Mouse (Mus musculus) embryonic stem cell, embryonic (primary cell): ENCODE data around the gene Mia2.

Source experiments
- CTCF ChIA-PET, 4 experiments: fragments of 300-600 bp in 2 of 4; fragments of 350-600 bp in 2 of 4; sonication (Branson Sonifier 250); formaldehyde crosslinking; loops; one replicate each; lab custom pipeline; 2022; ENCODE audit warnings: inconsistent platforms in 2 of 4; lab: Charles Lee
- POLR2A ChIA-PET, 4 experiments: fragments of 300-600 bp in 2 of 4; fragments of 350-600 bp in 2 of 4; sonication (Branson Sonifier 250); formaldehyde crosslinking; loops; one replicate each; lab custom pipeline; 2022; ENCODE audit warnings: antibody characterized with exemption in 4 of 4, inconsistent platforms in 1 of 4; lab: Charles Lee

The Mia2 gene

GRCm38 (mm10) chr12:59130651-59131577 is 35.3 kb downstream of the Mia2 start:
- ChIA-PET CTCF (interaction anchor here in 2 of 4 experiments (0.6 to 1.1 kb wide), 2 partner anchors 46 to 64 kb away, joined by 3 read pairs; partner anchors contain the start of gene Pnn (in 1 of the 2)), POLR2A (interaction anchor here (0.6 to 4.5 kb wide), 64 partner anchors 9 to 149 kb away, joined by 3 to 42 read pairs (median 4); partner anchors contain the start of genes Fbxo33 (in 3 of the 4), Gemin2 (in 3 of the 4), Pnn (in 3 of the 4) and Mia2 (in 2 of the 4))

GRCm38 (mm10) chr12:59131578-59131946 is 36.0 kb downstream of the Mia2 start:
- ChIA-PET POLR2A (interaction anchor here (0.6 to 4.5 kb wide), 66 partner anchors 9 to 334 kb away, joined by 3 to 42 read pairs (median 4); partner anchors contain the start of genes Fbxo33 (in 3 of the 4), Gemin2 (in 3 of the 4), Pnn (in 3 of the 4) and Mia2 (in 2 of the 4)), CTCF (interaction anchor here in 2 of 4 experiments (0.7 to 1.1 kb wide), 2 partner anchors 65 to 186 kb away, joined by 3 read pairs; partner anchors contain the start of gene Pnn (in 1 of the 2))

GRCm38 (mm10) chr12:59132462-59132861 is 36.9 kb downstream of the Mia2 start:
- CTCF ChIA-PET, result interaction anchor here in 1 of 4 experiments (1.5 kb wide), 1 partner anchor 66 kb away, joined by 3 read pairs; the partner anchor contains the start of gene Pnn
- POLR2A ChIA-PET, result interaction anchor here (0.6 to 4.5 kb wide), 30 partner anchors 8 to 919 kb away, joined by 3 to 42 read pairs (median 9); partner anchors contain the start of genes Fbxo33 (in 3 of the 4), Pnn (in 3 of the 4), Gemin2 (in 2 of the 4) and Trappc6b (in 2 of the 4)

- CTCF ChIA-PET, result interaction anchor here in 2 of 4 experiments (0.6 to 1.5 kb wide), 2 partner anchors 66 to 1886 kb away, joined by 3 read pairs; partner anchors contain the start of gene Pnn (in 1 of the 2)
- POLR2A ChIA-PET, result interaction anchor here (0.6 to 4.5 kb wide), 20 partner anchors 10 to 919 kb away, joined by 3 to 42 read pairs (median 8); partner anchors contain the start of genes Fbxo33 (in 3 of the 4), Pnn (in 3 of the 4), Gemin2 (in 2 of the 4) and Sec23a (in 1 of the 4)
These were observed 37.3 kb downstream of the Mia2 start for GRCm38 (mm10) chr12:59132940-59133339.

DNA sequence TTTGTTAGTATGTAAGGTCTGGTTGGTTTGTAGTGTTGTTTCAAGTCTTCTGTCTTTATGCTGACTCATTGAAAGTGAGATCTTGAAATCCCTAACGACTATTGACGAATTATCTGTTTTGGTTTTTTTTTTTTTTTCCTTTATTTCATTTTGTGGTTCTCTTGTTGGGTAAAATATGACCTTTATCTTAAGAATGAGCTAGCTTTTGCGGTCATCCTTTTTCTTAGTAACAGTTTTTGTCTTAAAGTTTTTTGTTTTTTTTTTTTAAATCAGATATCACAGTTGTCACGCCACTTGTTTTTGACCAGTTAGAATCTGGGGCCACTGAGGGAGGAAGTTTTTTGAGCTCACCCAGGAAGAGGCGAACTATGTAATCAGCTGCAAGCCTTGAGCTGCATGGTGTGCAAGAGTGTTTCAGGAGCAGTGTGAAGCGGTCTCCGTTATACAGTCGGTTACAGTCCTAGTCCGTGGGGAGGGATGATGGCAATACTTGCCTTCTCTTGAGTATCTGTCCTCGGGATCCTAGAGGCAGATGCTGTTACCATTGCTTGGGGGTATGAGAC is 37.9 kb downstream of the Mia2 start:
- ChIA-PET CTCF (interaction anchor here in 2 of 4 experiments (0.6 to 1.5 kb wide), 4 partner anchors 27 to 1887 kb away, joined by 3 to 6 read pairs (median 3); partner anchors contain the start of gene Pnn (in 1 of the 2)), POLR2A (interaction anchor here in 3 of 4 experiments (0.6 to 4.5 kb wide), 18 partner anchors 9 to 120 kb away, joined by 3 to 42 read pairs (median 6); partner anchors contain the start of genes Fbxo33 (in 3 of the 3), Pnn (in 3 of the 3) and Gemin2 (in 1 of the 3))

DNA sequence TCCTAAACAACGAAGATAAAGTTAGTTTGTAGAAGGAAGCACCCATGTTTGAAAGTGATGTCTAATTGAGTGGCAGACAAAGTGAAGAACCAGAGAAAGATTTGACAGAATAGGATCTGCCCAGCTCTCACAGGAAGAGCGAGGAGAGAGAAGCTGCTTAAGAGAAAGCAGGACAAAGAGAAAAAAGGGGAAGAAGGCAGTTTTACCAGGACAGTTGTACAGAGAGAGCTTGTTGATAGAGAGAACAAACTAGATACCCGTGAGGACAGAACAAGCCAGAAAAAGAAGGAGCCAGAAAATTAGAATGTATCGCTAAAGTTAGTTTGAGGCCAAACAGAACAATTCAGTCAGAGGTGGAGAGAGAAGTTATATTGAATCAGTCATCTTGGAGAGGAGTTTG is 39.5 kb downstream of the Mia2 start:
- ChIA-PET CTCF (no interaction called here), POLR2A (interaction anchor here in 3 of 4 experiments (0.6 to 4.5 kb wide), 4 partner anchors 11 to 95 kb away, joined by 3 to 37 read pairs (median 4); no protein-coding TSS in a partner anchor)

DNA sequence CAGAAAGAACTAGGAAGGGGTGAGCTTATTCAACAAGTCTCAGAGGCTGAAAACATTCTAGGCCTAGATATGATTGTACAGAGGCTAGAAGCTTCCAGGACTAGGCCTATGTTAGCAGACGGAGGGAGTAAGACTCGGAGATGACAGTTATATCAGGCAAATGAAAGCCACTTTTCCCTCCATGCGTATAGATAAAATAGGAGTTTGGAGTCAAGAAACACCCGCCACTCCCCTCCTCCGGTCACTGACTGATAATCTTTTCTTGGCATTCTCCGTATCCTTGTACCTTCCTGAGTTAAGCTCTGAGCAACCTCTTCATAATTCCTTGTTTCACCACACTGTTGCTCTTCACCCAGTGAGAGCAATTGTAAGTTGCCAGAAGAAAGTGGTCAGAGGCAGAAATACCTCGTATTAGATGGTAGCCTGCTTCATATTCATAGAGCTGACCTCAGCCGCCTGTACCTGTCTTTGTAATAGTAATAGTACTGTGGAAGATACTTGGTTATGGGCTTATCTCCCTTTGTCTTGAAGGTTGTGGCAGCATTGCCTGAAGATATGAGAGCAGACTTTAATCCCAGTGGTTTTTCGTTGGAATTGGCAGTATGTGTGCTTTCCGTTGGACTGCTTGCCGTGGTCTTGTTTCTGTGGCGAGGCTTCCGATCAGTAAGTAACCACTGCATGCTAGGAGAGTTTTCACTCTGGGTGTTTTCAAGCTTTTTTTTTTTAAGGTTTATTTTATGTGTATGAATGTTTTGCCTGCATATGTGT is 40.1 kb downstream of the Mia2 start:
- ChIA-PET CTCF (no interaction called here), POLR2A (interaction anchor here in 2 of 4 experiments (0.7 to 1.4 kb wide), 3 partner anchors 10 to 83 kb away, joined by 3 to 9 read pairs (median 4); no protein-coding TSS in a partner anchor)

- CTCF ChIA-PET, result no interaction called here
- POLR2A ChIA-PET, result no interaction called here
These were observed 41.4 kb downstream of the Mia2 start for GRCm38 (mm10) chr12:59137031-59137430.

- POLR2A ChIA-PET, result interaction anchor here in 3 of 4 experiments (0.6 to 2.9 kb wide), 8 partner anchors 8 to 144 kb away, joined by 3 to 20 read pairs (median 4); no protein-coding TSS in a partner anchor
- CTCF ChIA-PET, result no interaction called here
These were observed 43.8 kb downstream of the Mia2 start for GRCm38 (mm10) chr12:59139372-59139771.

DNA sequence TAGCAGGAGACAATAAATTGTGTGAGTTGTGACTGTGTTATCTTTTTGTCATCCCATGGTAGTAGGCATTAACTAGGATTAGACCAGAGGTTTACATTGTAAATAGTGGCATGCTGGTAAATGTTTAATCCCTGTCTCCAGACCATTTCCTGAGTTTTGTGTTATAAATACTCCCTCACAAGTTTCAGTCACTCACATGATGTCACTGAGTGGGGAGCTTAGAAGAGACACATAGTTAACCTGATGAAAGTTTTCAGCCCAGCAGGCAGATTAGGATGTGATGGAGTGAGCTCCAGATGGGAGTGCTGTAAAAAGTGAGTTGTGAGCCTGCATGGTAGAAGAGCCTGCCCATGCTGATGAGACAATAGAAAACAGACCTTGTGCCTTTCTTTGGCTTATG is 49.5 kb downstream of the Mia2 start:
- ChIA-PET POLR2A (interaction anchor here in 1 of 4 experiments (1.5 kb wide), 1 partner anchor 14 kb away, joined by 5 read pairs; no protein-coding TSS in a partner anchor), CTCF (no interaction called here)

- POLR2A ChIA-PET, result interaction anchor here in 2 of 4 experiments (0.6 to 1.9 kb wide), 8 partner anchors 10 to 110 kb away, joined by 3 to 5 read pairs (median 4); no protein-coding TSS in a partner anchor
- CTCF ChIA-PET, result no interaction called here
These were observed 54.1 kb downstream of the Mia2 start for GRCm38 (mm10) chr12:59149691-59150090.

GRCm38 (mm10) chr12:59161091-59161490 is 65.5 kb downstream of the Mia2 start:
- ChIA-PET CTCF (interaction anchor here in 1 of 4 experiments (0.6 kb wide), 1 partner anchor 27 kb away, joined by 3 read pairs; no protein-coding TSS in a partner anchor), POLR2A (interaction anchor here in 1 of 4 experiments (0.6 to 1.4 kb wide), 2 partner anchors 93 to 120 kb away, joined by 3 read pairs; no protein-coding TSS in a partner anchor)

DNA sequence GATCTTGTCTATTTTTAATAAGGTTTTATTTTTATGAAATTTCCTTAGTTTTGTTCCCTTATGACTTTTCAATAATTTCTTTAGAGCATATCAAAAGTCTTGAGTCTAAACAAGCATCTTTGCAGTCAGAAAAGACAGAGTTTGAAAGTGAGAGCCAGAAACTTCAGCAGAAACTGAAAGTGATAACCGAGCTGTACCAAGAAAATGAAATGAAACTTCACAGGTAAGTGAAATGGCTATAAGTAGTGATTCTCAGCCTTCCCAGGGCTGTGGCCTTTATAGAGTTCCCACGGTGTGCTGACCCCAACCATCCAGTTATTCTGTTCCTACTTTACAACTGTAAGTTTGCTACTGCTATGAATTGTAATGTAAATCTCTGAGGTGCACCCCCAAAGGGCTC is 67.2 kb downstream of the Mia2 start:
- ChIA-PET POLR2A (interaction anchor here in 2 of 4 experiments (0.9 to 1.7 kb wide), 3 partner anchors 10 to 56 kb away, joined by 3 to 7 read pairs (median 4); partner anchors contain the start of gene Fbxo33 (in 1 of the 2)), CTCF (no interaction called here)

- ChIA-PET POLR2A (no interaction called here), CTCF (no interaction called here)
These were observed 68.9 kb downstream of the Mia2 start for GRCm38 (mm10) chr12:59164522-59164921.

GRCm38 (mm10) chr12:59166557-59166956 is 71.0 kb downstream of the Mia2 start:
- ChIA-PET POLR2A (interaction anchor here in 1 of 4 experiments (1.1 kb wide), 1 partner anchor 53 kb away, joined by 3 read pairs; the partner anchor contains the start of gene Fbxo33), CTCF (no interaction called here)

DNA sequence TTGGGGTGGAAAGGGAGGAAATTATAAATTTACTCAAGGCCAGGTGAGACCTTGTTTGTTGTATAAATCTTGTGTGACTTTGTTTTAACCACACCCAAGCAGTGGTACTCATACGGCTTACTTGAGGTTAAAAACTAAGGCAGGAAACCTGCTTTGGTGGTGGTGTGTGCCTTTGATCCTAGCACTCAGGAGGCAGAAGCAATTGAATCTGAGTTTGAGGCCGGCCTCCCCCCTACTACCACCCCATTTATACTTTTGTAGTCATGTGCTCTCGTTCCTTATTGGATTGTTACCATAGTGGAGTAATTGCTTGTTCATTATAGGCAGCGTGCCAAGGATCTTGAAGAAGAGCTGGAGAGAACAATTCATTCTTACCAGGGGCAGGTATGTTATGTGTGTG is 74.3 kb downstream of the Mia2 start:
- CTCF ChIA-PET, result no interaction called here

DNA sequence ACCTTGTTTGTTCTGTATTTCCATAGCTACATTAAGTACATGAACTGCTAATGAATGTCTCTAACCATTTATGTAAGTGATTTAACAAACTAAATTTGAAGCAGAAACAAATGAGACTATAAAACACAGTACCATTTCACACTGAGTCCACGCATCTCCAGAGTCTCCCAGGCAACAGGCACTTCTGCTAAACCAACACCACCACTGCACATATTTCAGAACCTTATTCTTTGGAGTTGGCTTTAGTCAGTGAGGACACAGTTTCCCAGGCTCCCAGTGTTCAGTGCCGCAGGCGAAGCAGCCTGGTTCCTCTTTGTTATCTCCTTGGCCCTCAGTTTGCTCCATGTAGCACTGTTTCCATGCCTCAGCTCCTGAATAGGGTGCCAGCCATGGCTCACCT is 82.2 kb downstream of the Mia2 start:
- POLR2A ChIA-PET, result interaction anchor here in 2 of 4 experiments (0.7 to 2.7 kb wide), 5 partner anchors 10 to 115 kb away, joined by 3 to 15 read pairs (median 4); partner anchors contain the start of genes Fbxo33 (in 2 of the 2) and Pnn (in 1 of the 2)
- CTCF ChIA-PET, result no interaction called here

More for the DNA sequence above, 74.3 kb downstream of the Mia2 start:
- POLR2A ChIA-PET, result interaction anchor here in 2 of 4 experiments (0.6 to 2.0 kb wide), 6 partner anchors 12 to 157 kb away, joined by 3 to 8 read pairs (median 3); partner anchors contain the start of genes Gemin2 (in 1 of the 2) and Pnn (in 1 of the 2)
